Mouse (Mus musculus) MEL (cell line): ENCODE data around the gene Lxn. TPM values are rescaled to one million over a fixed set of nuclear protein-coding genes. Genes with fewer than 3 reads are reported as not detected.

Experiments
- DNase-seq: peaks from one replicate; pipeline ENCODE4 v3.0.0; 2011; ENCODE audit warnings: low read depth, low spot score
- H3K27ac ChIP-seq: 2 replicates; pipeline ENCODE4 v1.5.1; 2012; ENCODE audit warnings: low read depth, mild to moderate bottlenecking, control low read depth, low read length, moderate library complexity; ENCODE audit not compliant: control insufficient read depth
- H3K27me3 ChIP-seq, 2 experiments: fragments of 150-350 bp in 1 of 2; sonication (generic) in 1 of 2; 2 replicates each; pipeline ENCODE4 v1.6.1; 2012; ENCODE audit warnings: low read length in 2 of 2, mild to moderate bottlenecking in 2 of 2, improper control_type of control experiment in 1 of 2, moderate library complexity in 1 of 2; ENCODE audit not compliant: insufficient read depth in 2 of 2, control insufficient read depth in 1 of 2
- H3K36me3 ChIP-seq, 2 experiments: 2 replicates each; pipeline ENCODE4 v1.6.1; 2012 to 2014; ENCODE audit warnings: low read length in 2 of 2, improper control_type of control experiment in 1 of 2, inconsistent platforms in 1 of 2, mild to moderate bottlenecking in 1 of 2; ENCODE audit not compliant: insufficient read depth in 2 of 2, control insufficient read depth in 1 of 2
- H3K4me1 ChIP-seq, 2 experiments: fragments of 150-350 bp in 1 of 2; sonication (generic) in 1 of 2; 2 replicates each; pipeline ENCODE4 v1.6.1; 2012; ENCODE audit warnings: low read length in 2 of 2, improper control_type of control experiment in 1 of 2, mild to moderate bottlenecking in 1 of 2; ENCODE audit not compliant: insufficient read depth in 2 of 2, control insufficient read depth in 1 of 2
- H3K4me3 ChIP-seq, 2 experiments: fragments of 150-350 bp in 1 of 2; sonication (generic) in 1 of 2; 2 replicates each; pipeline ENCODE4 v1.5.1; 2012; ENCODE audit warnings: low read depth in 2 of 2, low read length in 2 of 2, mild to moderate bottlenecking in 2 of 2, moderate library complexity in 2 of 2, control low read depth in 1 of 2, improper control_type of control experiment in 1 of 2; ENCODE audit not compliant: control insufficient read depth in 1 of 2, insufficient read depth in 1 of 2
- H3K79me2 ChIP-seq: 2 replicates; pipeline ENCODE4 v1.6.1; 2012; ENCODE audit warnings: mild to moderate bottlenecking, low read length, moderate library complexity; ENCODE audit not compliant: control insufficient read depth, poor library complexity, insufficient read depth
- H3K9ac ChIP-seq: 2 replicates; pipeline ENCODE4 v1.6.1; 2012; ENCODE audit warnings: low read depth, mild to moderate bottlenecking, control low read depth, low read length, moderate library complexity; ENCODE audit not compliant: control insufficient read depth, poor library complexity, severe bottlenecking
- H3K9me3 ChIP-seq: fragments of 150-350 bp; sonication (generic); replicated peaks from 2 replicates; pipeline ENCODE4 v1.6.1; 2012; ENCODE audit warnings: mild to moderate bottlenecking, low read length, improper control_type of control experiment, moderate library complexity; ENCODE audit not compliant: insufficient read depth
- BHLHE40 ChIP-seq: IDR thresholded peaks from 2 replicates; pipeline ENCODE4 v1.6.1; 2012; ENCODE audit warnings: low read depth, mild to moderate bottlenecking, inconsistent platforms, low read length, improper control_type of control experiment, borderline replicate concordance
- CHD1 ChIP-seq: IDR thresholded peaks from 2 replicates; pipeline ENCODE4 v1.6.1; 2012; ENCODE audit warnings: low read depth, mild to moderate bottlenecking, inconsistent platforms, low read length, improper control_type of control experiment
- CTCF ChIP-seq, 3 experiments: IDR thresholded peaks in 2 of 3; conservative IDR thresholded peaks in 1 of 3; 2 replicates each; pipeline ENCODE4 v1.5.1; 2011 to 2012; ENCODE audit warnings: low read length in 3 of 3, low read depth in 2 of 3, mild to moderate bottlenecking in 2 of 3, improper control_type of control experiment in 1 of 3, inconsistent platforms in 1 of 3, mixed read lengths in 1 of 3, moderate library complexity in 1 of 3; ENCODE audit not compliant: control insufficient read depth in 1 of 3, insufficient read depth in 1 of 3, poor library complexity in 1 of 3, severe bottlenecking in 1 of 3
- ELF1 ChIP-seq: IDR thresholded peaks from 2 replicates; pipeline ENCODE4 v1.6.1; 2014; ENCODE audit warnings: low read depth, mild to moderate bottlenecking, inconsistent platforms, low read length, improper control_type of control experiment, moderate library complexity
- GABPA ChIP-seq: IDR thresholded peaks from 2 replicates; pipeline ENCODE4 v1.6.1; 2012; ENCODE audit warnings: low read depth, mild to moderate bottlenecking, inconsistent platforms, low read length, improper control_type of control experiment, moderate library complexity
- GATA1 ChIP-seq: IDR thresholded peaks from 2 replicates; pipeline ENCODE4 v1.6.1; 2011; ENCODE audit warnings: low read depth, low read length, improper control_type of control experiment
- HCFC1 ChIP-seq: IDR thresholded peaks from 2 replicates; pipeline ENCODE4 v1.6.1; 2012; ENCODE audit warnings: low read depth, mild to moderate bottlenecking, inconsistent platforms, low read length, improper control_type of control experiment, moderate library complexity
- JUND ChIP-seq: IDR thresholded peaks from 2 replicates; pipeline ENCODE4 v1.6.1; 2011; ENCODE audit warnings: low read depth, mild to moderate bottlenecking, improper control_type of control experiment, low read length
- MAFK ChIP-seq: IDR thresholded peaks from 2 replicates; pipeline ENCODE4 v1.6.1; 2011; ENCODE audit warnings: low read depth, mild to moderate bottlenecking, low read length, improper control_type of control experiment, borderline replicate concordance
- MAZ ChIP-seq: IDR thresholded peaks from 2 replicates; pipeline ENCODE4 v1.6.1; 2012; ENCODE audit warnings: low read depth, mild to moderate bottlenecking, inconsistent platforms, low read length, improper control_type of control experiment
- MXI1 ChIP-seq: IDR thresholded peaks from 2 replicates; pipeline ENCODE4 v1.6.1; 2011; ENCODE audit warnings: mild to moderate bottlenecking, low read depth, low read length, improper control_type of control experiment
- MYB ChIP-seq: IDR thresholded peaks from 2 replicates; pipeline ENCODE4 v1.6.1; 2011; ENCODE audit warnings: mild to moderate bottlenecking, low read depth, low read length, improper control_type of control experiment
- NRF1 ChIP-seq: IDR thresholded peaks from 2 replicates; pipeline ENCODE4 v1.6.1; 2014; ENCODE audit warnings: low read depth, mild to moderate bottlenecking, inconsistent platforms, low read length, improper control_type of control experiment, moderate library complexity; ENCODE audit not compliant: poor library complexity, insufficient read depth, severe bottlenecking
- POLR2A ChIP-seq, 2 experiments: IDR thresholded peaks; 2 replicates each; pipeline ENCODE4 v1.6.1; 2011 to 2012; ENCODE audit warnings: low read length in 2 of 2, mild to moderate bottlenecking in 2 of 2, control low read depth in 1 of 2, improper control_type of control experiment in 1 of 2, low read depth in 1 of 2, moderate library complexity in 1 of 2; ENCODE audit not compliant: control insufficient read depth in 1 of 2, insufficient read depth in 1 of 2, poor library complexity in 1 of 2
- POLR2AphosphoS2 ChIP-seq: IDR thresholded peaks from 2 replicates; pipeline ENCODE4 v1.6.1; 2011; ENCODE audit warnings: low read length, improper control_type of control experiment
- POLR2AphosphoS5 ChIP-seq: IDR thresholded peaks from 2 replicates; pipeline ENCODE4 v1.6.1; 2012; ENCODE audit warnings: low read depth, borderline replicate concordance, mild to moderate bottlenecking, inconsistent platforms, low read length, moderate library complexity, mixed read lengths
- SMC3 ChIP-seq: IDR thresholded peaks from 2 replicates; pipeline ENCODE4 v1.6.1; 2011; ENCODE audit warnings: low read depth, low read length, improper control_type of control experiment
- TAL1 ChIP-seq: IDR thresholded peaks from 2 replicates; pipeline ENCODE4 v1.6.1; 2012; ENCODE audit warnings: mild to moderate bottlenecking, inconsistent platforms, low read length, moderate library complexity, mixed read lengths
- USF2 ChIP-seq, 2 experiments: IDR thresholded peaks; 2 replicates each; pipeline ENCODE4 v1.6.1; 2011 to 2012; ENCODE audit warnings: improper control_type of control experiment in 2 of 2, low read length in 2 of 2, borderline replicate concordance in 1 of 2, inconsistent platforms in 1 of 2, low read depth in 1 of 2, mild to moderate bottlenecking in 1 of 2; ENCODE audit not compliant: insufficient read depth in 1 of 2
- ZC3H11A ChIP-seq: IDR thresholded peaks from 2 replicates; pipeline ENCODE4 v1.6.1; 2012; ENCODE audit warnings: low read depth, mild to moderate bottlenecking, inconsistent platforms, low read length, improper control_type of control experiment
- ZMIZ1 ChIP-seq: IDR thresholded peaks from 2 replicates; pipeline ENCODE4 v1.6.1; 2012; ENCODE audit warnings: low read depth, mild to moderate bottlenecking, inconsistent platforms, low read length, improper control_type of control experiment, moderate library complexity
- polyA plus RNA-seq, 2 experiments: library from polyadenylated mRNA; stranded (reverse) in 1 of 2; unstranded in 1 of 2; fragments of >175 nt in 1 of 2; fragments of >200 nt in 1 of 2; gene quantifications; 2 replicates each; pipeline versions ENCODE4 v1.2.1 to v1.2.4; 2012; ENCODE audit warnings: low replicate concordance in 2 of 2, low read depth in 1 of 2; ENCODE audit not compliant: insufficient read length in 2 of 2, insufficient read depth in 1 of 2, missing spikeins in 1 of 2
- total RNA-seq: library from RNA; depleted of rRNA; stranded (reverse); fragments of 300-350 nt; gene quantifications from 2 replicates; pipeline ENCODE4 v1.2.3, GENCODE M21; 2012

Gene Lxn
- total and polyA plus RNA-seq, 3 experiments = 0.26 TPM; not detected in 2

DNA sequence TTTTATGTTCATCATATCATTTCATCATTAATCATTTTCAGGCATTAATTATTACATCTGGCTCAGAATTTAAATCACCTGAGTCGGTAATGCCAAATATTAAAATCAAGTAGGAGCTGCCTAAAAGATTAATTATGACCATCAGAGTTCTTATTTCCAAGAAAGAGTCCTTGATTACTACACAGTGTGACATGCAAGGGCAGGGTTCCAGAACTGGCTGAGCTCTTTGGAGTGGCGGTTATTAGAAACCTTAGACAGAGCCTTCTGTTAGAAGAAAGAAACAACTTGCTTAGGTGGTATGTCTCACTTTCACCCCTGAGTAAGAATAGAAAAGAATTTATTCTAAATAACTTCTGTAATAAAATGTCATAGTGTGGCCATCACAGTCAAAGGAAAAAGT lies 3.6 kb upstream of the Lxn start:
- no peak for TF ChIP-seq BHLHE40
- no peak for TF ChIP-seq MAFK
- no peak for TF ChIP-seq POLR2A (IDR thresholded peaks at IDR 0.05; ENCODE audit: control insufficient read depth in 1 of 2, insufficient read depth in 1 of 2, low read depth in 1 of 2, low read length in 2 of 2, poor library complexity in 1 of 2)
- no peak for TF ChIP-seq HCFC1
- no peak for TF ChIP-seq MAZ
- no peak for TF ChIP-seq CTCF (IDR thresholded peaks at IDR 0.05 in 2 of 3, conservative IDR thresholded peaks at IDR 0.05 in 1 of 3; ENCODE audit: control insufficient read depth in 1 of 3, insufficient read depth in 1 of 3, low read depth in 2 of 3, low read length in 3 of 3, poor library complexity in 1 of 3, severe bottlenecking in 1 of 3)
- no peak for TF ChIP-seq MYB
- no peak for TF ChIP-seq ELF1
- TF ChIP-seq SMC3 = no peak
- peaks cover 7 to 9% of the 10 kb centered on the region in 2 experiments for H3K36me3 ChIP-seq
- no peak for DNase-seq

GRCm38 (mm10) chr3:67466576-67466975 lies 2.9 kb upstream of the Lxn start:
- no peaks in the 10 kb centered on the region for H3K27me3 ChIP-seq
- no peak overlapping the region for H3K9ac ChIP-seq
- DNase-seq = no peak
- peaks cover under 1 to 4% of the 10 kb centered on the region in 2 experiments; a peak in 3 of 4 replicates for H3K4me1 ChIP-seq
- no peak overlapping the region for H3K27ac ChIP-seq
- peaks cover 4 to 7% of the 10 kb centered on the region in 2 experiments; a peak in 3 of 4 replicates for H3K36me3 ChIP-seq
- no peaks in the 10 kb centered on the region for H3K9me3 ChIP-seq
- TF ChIP-seq ELF1 = no peak
- no peak for TF ChIP-seq USF2 (IDR thresholded peaks at IDR 0.05; ENCODE audit: borderline replicate concordance in 1 of 2, insufficient read depth in 1 of 2, low read depth in 1 of 2, low read length in 2 of 2)
- TF ChIP-seq TAL1 = no peak
- no peak for TF ChIP-seq GATA1
- no peak for TF ChIP-seq MAZ
- no peak for TF ChIP-seq ZMIZ1
- TF ChIP-seq GABPA = no peak
- TF ChIP-seq CHD1 = no peak
- TF ChIP-seq MXI1 = no peak
- TF ChIP-seq POLR2AphosphoS5 = no peak
- no peak for TF ChIP-seq POLR2AphosphoS2
- no peak for TF ChIP-seq ZC3H11A
- no peak for TF ChIP-seq JUND
- TF ChIP-seq NRF1 = no peak
- TF ChIP-seq, all 39 proteins: peak for 0
- Histone ChIP-seq H3K79me2 (no peaks in the 10 kb centered on the region), H3K4me3 (no peak overlapping the region)

More for the DNA sequence above, 3.6 kb upstream of the Lxn start:
- no peaks in the 10 kb centered on the region for H3K9me3 ChIP-seq
- H3K27me3 ChIP-seq = no peaks in the 10 kb centered on the region
- H3K27ac ChIP-seq = no peak overlapping the region
- H3K9ac ChIP-seq = no peak overlapping the region
- peaks cover 3 to 5% of the 10 kb centered on the region in 2 experiments for H3K4me1 ChIP-seq
- no peak overlapping the region for H3K4me3 ChIP-seq
- H3K79me2 ChIP-seq = no peaks in the 10 kb centered on the region
